Mouse (Mus musculus): ENCODE data around the gene Lsm3. TPM values are rescaled to one million over a fixed set of nuclear protein-coding genes. Genes with fewer than 3 reads are reported as not detected.

The Lsm3 gene
- polyA plus RNA-seq, 1 experiment from 2014 or later: 165 TPM

- Histone ChIP-seq H3K9ac (no peak overlapping the region), H3K27me3 (ENCODE audit: control insufficient read depth, insufficient read depth, low read length) (no peaks in the 10 kb centered on the region), H3K4me2 (replicated peaks) (no peak overlapping the region), H3K4me3 (replicated peaks; ENCODE audit: low read length) (no peak overlapping the region), H3K27ac (no peak overlapping the region), H3K4me1 (replicated peaks; ENCODE audit: control insufficient read depth, insufficient read depth, low read length) (no peaks in the 10 kb centered on the region), H3K9me3 (ENCODE audit: control insufficient read depth, low read length) (no peaks in the 10 kb centered on the region), H3K36me3 (replicated peaks; ENCODE audit: control insufficient read depth, insufficient read depth) (no peaks in the 10 kb centered on the region)
- 90% methylated on average over 11 of the region's 11 CpGs for whole genome bisulfite sequencing
- DNase-seq (ENCODE audit: low spot score) (no peak), ATAC-seq (ENCODE audit: low FRiP score) (no peak)
Measured at GRCm38 (mm10) chr6:91536047-91536765, 20.5 kb downstream of the Lsm3 start.

- no peak for ATAC-seq (ENCODE audit: low FRiP score)
- H3K4me2 ChIP-seq (replicated peaks): no peak overlapping the region
- H3K9me3 ChIP-seq (ENCODE audit: control insufficient read depth, low read length): no peaks in the 10 kb centered on the region
- no peaks in the 10 kb centered on the region for H3K4me1 ChIP-seq (replicated peaks; ENCODE audit: control insufficient read depth, insufficient read depth, low read length)
- H3K36me3 ChIP-seq (replicated peaks; ENCODE audit: control insufficient read depth, insufficient read depth): no peaks in the 10 kb centered on the region
- H3K9ac ChIP-seq: no peak overlapping the region
- no peak overlapping the region for H3K4me3 ChIP-seq (replicated peaks; ENCODE audit: low read length)
- no peak for DNase-seq (ENCODE audit: low spot score)
- no peaks in the 10 kb centered on the region for H3K27me3 ChIP-seq (ENCODE audit: control insufficient read depth, insufficient read depth, low read length)
- H3K27ac ChIP-seq: no peak overlapping the region
- 64% methylated on average over 3 of the region's 3 CpGs for WGBS
Measured at GRCm38 (mm10) chr6:91541276-91541675, 25.5 kb downstream of the Lsm3 start.

- ATAC-seq (ENCODE audit: low FRiP score) (no peak), DNase-seq (ENCODE audit: low spot score) (no peak)
- H3K27me3 ChIP-seq (ENCODE audit: control insufficient read depth, insufficient read depth, low read length): no peaks in the 10 kb centered on the region
- H3K36me3 ChIP-seq (replicated peaks; ENCODE audit: control insufficient read depth, insufficient read depth): no peaks in the 10 kb centered on the region
- no peaks in the 10 kb centered on the region for H3K4me1 ChIP-seq (replicated peaks; ENCODE audit: control insufficient read depth, insufficient read depth, low read length)
- no peak overlapping the region for H3K27ac ChIP-seq
- H3K9ac ChIP-seq: no peak overlapping the region
- H3K9me3 ChIP-seq (ENCODE audit: control insufficient read depth, low read length): no peaks in the 10 kb centered on the region
- no peak overlapping the region for H3K4me3 ChIP-seq (replicated peaks; ENCODE audit: low read length)
- no peak overlapping the region for H3K4me2 ChIP-seq (replicated peaks)
- 87% methylated on average over 5 of the region's 5 CpGs for WGBS
Measured at GRCm38 (mm10) chr6:91543056-91543455, 27.3 kb downstream of the Lsm3 start.

GRCm38 (mm10) chr6:91546241-91546884 lies 30.6 kb downstream of the Lsm3 start:
- Histone ChIP-seq H3K36me3 (replicated peaks; ENCODE audit: control insufficient read depth, insufficient read depth) (no peaks in the 10 kb centered on the region), H3K9ac (no peak overlapping the region), H3K9me3 (ENCODE audit: control insufficient read depth, low read length) (no peaks in the 10 kb centered on the region), H3K27me3 (ENCODE audit: control insufficient read depth, insufficient read depth, low read length) (no peaks in the 10 kb centered on the region), H3K27ac (no peak overlapping the region), H3K4me2 (replicated peaks) (no peak overlapping the region), H3K4me3 (replicated peaks; ENCODE audit: low read length) (no peak overlapping the region), H3K4me1 (replicated peaks; ENCODE audit: control insufficient read depth, insufficient read depth, low read length) (no peaks in the 10 kb centered on the region)
- DNase-seq (ENCODE audit: low spot score) (no peak), ATAC-seq (ENCODE audit: low FRiP score) (no peak)
- 70% methylated on average over 9 of the region's 9 CpGs for WGBS

- Histone ChIP-seq H3K27me3 (ENCODE audit: control insufficient read depth, insufficient read depth, low read length) (no peaks in the 10 kb centered on the region), H3K36me3 (replicated peaks; ENCODE audit: control insufficient read depth, insufficient read depth) (no peaks in the 10 kb centered on the region), H3K4me2 (replicated peaks) (no peak overlapping the region), H3K4me1 (replicated peaks; ENCODE audit: control insufficient read depth, insufficient read depth, low read length) (no peaks in the 10 kb centered on the region), H3K4me3 (replicated peaks; ENCODE audit: low read length) (no peak overlapping the region), H3K27ac (no peak overlapping the region), H3K9ac (no peak overlapping the region), H3K9me3 (ENCODE audit: control insufficient read depth, low read length) (no peaks in the 10 kb centered on the region)
- ATAC-seq (ENCODE audit: low FRiP score): no peak
- DNase-seq (ENCODE audit: low spot score): no peak
- WGBS: 76% methylated on average over 1 of the region's 1 CpGs
Measured at GRCm38 (mm10) chr6:91547313-91547712, 31.6 kb downstream of the Lsm3 start.

- Histone ChIP-seq H3K4me3 (replicated peaks; ENCODE audit: low read length) (no peak overlapping the region), H3K36me3 (replicated peaks; ENCODE audit: control insufficient read depth, insufficient read depth) (no peaks in the 10 kb centered on the region), H3K27me3 (ENCODE audit: control insufficient read depth, insufficient read depth, low read length) (no peaks in the 10 kb centered on the region), H3K4me1 (replicated peaks; ENCODE audit: control insufficient read depth, insufficient read depth, low read length) (no peaks in the 10 kb centered on the region), H3K4me2 (replicated peaks) (no peak overlapping the region), H3K9ac (no peak overlapping the region), H3K9me3 (ENCODE audit: control insufficient read depth, low read length) (no peaks in the 10 kb centered on the region), H3K27ac (no peak overlapping the region)
- 75% methylated on average over 5 of the region's 5 CpGs for WGBS
- no peak for ATAC-seq (ENCODE audit: low FRiP score)
- DNase-seq (ENCODE audit: low spot score): no peak
Measured at GRCm38 (mm10) chr6:91549621-91550020, 33.9 kb downstream of the Lsm3 start.

GRCm38 (mm10) chr6:91551671-91552070 lies 35.9 kb downstream of the Lsm3 start:
- no peak for ATAC-seq (ENCODE audit: low FRiP score)
- H3K4me2 ChIP-seq (replicated peaks): no peak overlapping the region
- no peak overlapping the region for H3K9ac ChIP-seq
- H3K9me3 ChIP-seq (ENCODE audit: control insufficient read depth, low read length): no peaks in the 10 kb centered on the region
- H3K27me3 ChIP-seq (ENCODE audit: control insufficient read depth, insufficient read depth, low read length): no peaks in the 10 kb centered on the region
- no peak overlapping the region for H3K4me3 ChIP-seq (replicated peaks; ENCODE audit: low read length)
- 98% methylated on average over 3 of the region's 3 CpGs for WGBS
- H3K27ac ChIP-seq: no peak overlapping the region
- no peak for DNase-seq (ENCODE audit: low spot score)
- no peaks in the 10 kb centered on the region for H3K4me1 ChIP-seq (replicated peaks; ENCODE audit: control insufficient read depth, insufficient read depth, low read length)
- H3K36me3 ChIP-seq (replicated peaks; ENCODE audit: control insufficient read depth, insufficient read depth): no peaks in the 10 kb centered on the region

GRCm38 (mm10) chr6:91552693-91553092 lies 37.0 kb downstream of the Lsm3 start:
- Histone ChIP-seq H3K4me3 (replicated peaks; ENCODE audit: low read length) (no peak overlapping the region), H3K27ac (no peak overlapping the region), H3K36me3 (replicated peaks; ENCODE audit: control insufficient read depth, insufficient read depth) (no peaks in the 10 kb centered on the region), H3K9me3 (ENCODE audit: control insufficient read depth, low read length) (no peaks in the 10 kb centered on the region), H3K4me2 (replicated peaks) (no peak overlapping the region), H3K4me1 (replicated peaks; ENCODE audit: control insufficient read depth, insufficient read depth, low read length) (no peaks in the 10 kb centered on the region), H3K9ac (no peak overlapping the region), H3K27me3 (ENCODE audit: control insufficient read depth, insufficient read depth, low read length) (no peaks in the 10 kb centered on the region)
- DNase-seq (ENCODE audit: low spot score) (no peak), ATAC-seq (ENCODE audit: low FRiP score) (no peak)
- WGBS: 78% methylated on average over 3 of the region's 3 CpGs

- no peaks in the 10 kb centered on the region for H3K9me3 ChIP-seq (ENCODE audit: control insufficient read depth, low read length)
- no peak for ATAC-seq (ENCODE audit: low FRiP score)
- no peaks in the 10 kb centered on the region for H3K4me1 ChIP-seq (replicated peaks; ENCODE audit: control insufficient read depth, insufficient read depth, low read length)
- H3K4me2 ChIP-seq (replicated peaks): no peak overlapping the region
- no peaks in the 10 kb centered on the region for H3K36me3 ChIP-seq (replicated peaks; ENCODE audit: control insufficient read depth, insufficient read depth)
- H3K9ac ChIP-seq: no peak overlapping the region
- H3K27ac ChIP-seq: no peak overlapping the region
- WGBS: 69% methylated on average over 1 of the region's 1 CpGs
- no peak overlapping the region for H3K4me3 ChIP-seq (replicated peaks; ENCODE audit: low read length)
- no peaks in the 10 kb centered on the region for H3K27me3 ChIP-seq (ENCODE audit: control insufficient read depth, insufficient read depth, low read length)
- no peak for DNase-seq (ENCODE audit: low spot score)
Measured at GRCm38 (mm10) chr6:91558565-91558964, 42.8 kb downstream of the Lsm3 start.
